14 mouse cellular contexts compared by ENCODE assay signal in genomic region chr3:55785981-55786725, GRCm38 (mm10). TPM values are rescaled to one million over a fixed set of nuclear protein-coding genes. Genes with fewer than 3 reads are reported as not detected.
DNase-seq lines count a peak whose midpoint lies in the region; ATAC-seq lines count a peak whose summit lies in the region.
"Had no signal": no experiment of that assay in that cellular context is flagged by ENCODE, and none has a peak within 500 bp of the region (broad histone marks: within the 10 kb centered on the region; RNA-seq: fewer than 3 reads in every experiment).

No protein-coding gene starts in this region.

- ATAC-seq in forebrain, embryonic 16.5 days, result no peak
- no peak for ATAC-seq in hindbrain, embryonic 11.5 days (ENCODE audit: low FRiP score)
- ATAC-seq in midbrain, embryonic 13.5 days, result no peak
- ATAC-seq: Patski had no signal

- intact Hi-C loops in left cerebral cortex, postnatal 14 days (cut with DNase I), result no loop called here

- 7% methylated on average over 3 of the region's 3 CpGs for WGBS in forebrain, embryonic 10.5 days
- WGBS in forebrain, embryonic 16.5 days, result 25% methylated on average over 3 of the region's 3 CpGs
- WGBS in hindbrain, embryonic 11.5 days, result 9% methylated on average over 3 of the region's 3 CpGs
- WGBS in midbrain, embryonic 13.5 days, result 11% methylated on average over 3 of the region's 3 CpGs

- H3K9ac ChIP-seq in forebrain, embryonic 16.5 days (replicated peaks; ENCODE audit: low read depth, low read length), result no peak overlapping the region
- H3K9ac ChIP-seq in hindbrain, embryonic 11.5 days (ENCODE audit: low read depth, low read length), result no peak overlapping the region; the same call in 1 of the 2 replicates
- peak overlapping the region; percentile 90 for H3K9ac ChIP-seq in midbrain, embryonic 13.5 days (replicated peaks)
- H3K9ac ChIP-seq: heart, embryonic 12.5 days; stomach, embryonic 15.5 days had no signal

- no peak for DNase-seq in forebrain, embryonic 10.5 days (ENCODE audit: extremely low spot score, low spot score)
- DNase-seq in cerebellum, adult 9-10 months, result peak; percentile 58
- peak; percentile 38 for DNase-seq in hindbrain, embryonic 11.5 days (ENCODE audit: low spot score)
- DNase-seq in adrenal gland, adult 2 months, result no peak
- DNase-seq in left cerebral cortex, adult 8-10 months (ENCODE audit: low spot score in 2 of 2), result no peak
- DNase-seq in left cerebral cortex, postnatal 14 days (ENCODE audit: low spot score in 2 of 2), result no peak
- DNase-seq: B cell, adult 2 months; kidney, adult 8-10 months; lung, postnatal 4 days had no signal

- H3K36me3 ChIP-seq in forebrain, embryonic 10.5 days (replicated peaks), result no peaks in the 10 kb centered on the region
- H3K36me3 ChIP-seq in forebrain, embryonic 16.5 days (ENCODE audit: control insufficient read depth, insufficient read depth), result no peaks in the 10 kb centered on the region
- no peaks in the 10 kb centered on the region for H3K36me3 ChIP-seq in hindbrain, embryonic 11.5 days (ENCODE audit: control insufficient read depth, insufficient read depth, low read length)
- no peaks in the 10 kb centered on the region for H3K36me3 ChIP-seq in midbrain, embryonic 13.5 days
- H3K36me3 ChIP-seq: heart, embryonic 12.5 days; stomach, embryonic 15.5 days had no signal

- H3K27ac ChIP-seq in forebrain, embryonic 10.5 days, result no peak overlapping the region
- H3K27ac ChIP-seq in forebrain, embryonic 16.5 days (ENCODE audit: low read length), result no peak overlapping the region
- peak overlapping the region; percentile 95 for H3K27ac ChIP-seq in hindbrain, embryonic 11.5 days (ENCODE audit: low read depth, low read length)
- H3K27ac ChIP-seq in midbrain, embryonic 13.5 days, result peak overlapping the region; percentile 99
- H3K27ac ChIP-seq: stomach, embryonic 15.5 days had no signal

- peaks cover 91% of the 10 kb centered on the region for H3K27me3 ChIP-seq in forebrain, embryonic 10.5 days (ENCODE audit: poor library complexity, severe bottlenecking)
- H3K27me3 ChIP-seq in forebrain, embryonic 16.5 days (replicated peaks; ENCODE audit: control insufficient read depth, insufficient read depth, low read length), result peaks cover 41% of the 10 kb centered on the region
- H3K27me3 ChIP-seq in hindbrain, embryonic 11.5 days (ENCODE audit: control insufficient read depth, insufficient read depth, low read length), result peaks cover 14% of the 10 kb centered on the region
- peaks cover 34% of the 10 kb centered on the region for H3K27me3 ChIP-seq in midbrain, embryonic 13.5 days
- H3K27me3 ChIP-seq: Patski had no signal

- H3K9me3 ChIP-seq in forebrain, embryonic 10.5 days, result no peaks in the 10 kb centered on the region
- no peaks in the 10 kb centered on the region for H3K9me3 ChIP-seq in forebrain, embryonic 16.5 days (ENCODE audit: control insufficient read depth, low read length)
- no peaks in the 10 kb centered on the region for H3K9me3 ChIP-seq in hindbrain, embryonic 11.5 days (ENCODE audit: control insufficient read depth, low read length)
- H3K9me3 ChIP-seq in midbrain, embryonic 13.5 days, result no peaks in the 10 kb centered on the region
- H3K9me3 ChIP-seq: heart, embryonic 12.5 days; stomach, embryonic 15.5 days had no signal

- H3K4me3 ChIP-seq in forebrain, embryonic 10.5 days, result peak overlapping the region; percentile 53
- no peak overlapping the region for H3K4me3 ChIP-seq in forebrain, embryonic 16.5 days (replicated peaks; ENCODE audit: low read length)
- H3K4me3 ChIP-seq in hindbrain, embryonic 11.5 days (ENCODE audit: low read depth, low read length), result peak overlapping the region; percentile 39
- peak overlapping the region; percentile 50 for H3K4me3 ChIP-seq in midbrain, embryonic 13.5 days (replicated peaks)
- H3K4me3 ChIP-seq: heart, embryonic 12.5 days; stomach, embryonic 15.5 days had no signal

- H3K4me2 ChIP-seq in forebrain, embryonic 16.5 days (ENCODE audit: low read length), result no peak overlapping the region
- H3K4me2 ChIP-seq in hindbrain, embryonic 11.5 days (replicated peaks; ENCODE audit: low read depth, low read length), result peak overlapping the region; percentile 69
- H3K4me2 ChIP-seq in midbrain, embryonic 13.5 days (replicated peaks), result peak overlapping the region; percentile 73
- H3K4me2 ChIP-seq: heart, embryonic 12.5 days had no signal

- peaks cover 68% of the 10 kb centered on the region for H3K4me1 ChIP-seq in forebrain, embryonic 10.5 days
- H3K4me1 ChIP-seq in forebrain, embryonic 16.5 days (replicated peaks; ENCODE audit: control insufficient read depth, insufficient read depth, low read length), result peaks cover 24% of the 10 kb centered on the region
- H3K4me1 ChIP-seq in hindbrain, embryonic 11.5 days (replicated peaks; ENCODE audit: control insufficient read depth, insufficient read depth, low read length), result 0 out of 2 replicates have a peak, but pooled peaks cover 3% of the 10 kb centered on the region
- H3K4me1 ChIP-seq in midbrain, embryonic 13.5 days (replicated peaks), result peaks cover 54% of the 10 kb centered on the region

RNA-seq across cellular contexts. Expression of gene Mab21l1, which starts 3.8 kb away (rescaled TPM):
- polyA plus RNA-seq in forebrain, embryonic 10.5 days (2016; fragmentation: Nextera tagmentation; extraction: Ambion mirVana), result 6.9 and 7.2 TPM in 2 replicates
- polyA plus RNA-seq in forebrain, embryonic 16.5 days (2015; fragmentation: Nextera tagmentation; extraction: Ambion mirVana), result 17.5 and 32.2 TPM in 2 replicates
- 68.1 and 68.5 TPM in 2 replicates for polyA plus RNA-seq in hindbrain, embryonic 11.5 days (2014; fragmentation: Nextera tagmentation; extraction: Ambion mirVana)
- 157 and 181 TPM in 2 replicates for polyA plus RNA-seq in midbrain, embryonic 13.5 days (2015; fragmentation: Nextera tagmentation; extraction: Ambion mirVana)
- 1 to 10 TPM in 1 of 2 experiments, under 1 TPM in 1; 0.58 to 1.9 TPM for total RNA-seq in adrenal gland, adult 2 months (2021)
- 0.22 and 0.73 TPM in 2 replicates for polyA plus RNA-seq in adrenal gland, adult 2 months (2012; rRNA removed)
- 1 to 10 TPM; 1.2 to 2.6 (median 2.0) TPM for total RNA-seq in left cerebral cortex, adult 8-10 months (2022)
- 1 to 10 TPM in 1 of 2 experiments, under 1 TPM in 1; 0.86 to 2.1 TPM for total RNA-seq in left cerebral cortex, postnatal 14 days (2021)

Comparison
In these comparisons a context has a peak if more than half of its experiments do, and no peak if none do; other contexts are left out.
1. DNase-seq: peak in cerebellum, adult 9-10 months (single experiment) and hindbrain, embryonic 11.5 days (single experiment); none in forebrain, embryonic 10.5 days (single experiment), adrenal gland, adult 2 months (single experiment), left cerebral cortex, adult 8-10 months (0 of 2) and left cerebral cortex, postnatal 14 days (0 of 2).
2. H3K27ac ChIP-seq: peak in hindbrain, embryonic 11.5 days (single experiment) and midbrain, embryonic 13.5 days (single experiment); none in forebrain, embryonic 10.5 days (single experiment) and forebrain, embryonic 16.5 days (single experiment).